Mouse (Mus musculus): ENCODE measurements at regions not wholly inside any gene's neighbourhood (a gene's known extent, or its start where the extent isn't known, plus 50 kb on each side); places are given as distances from the start of the nearest gene placed in this dataset.

DNA sequence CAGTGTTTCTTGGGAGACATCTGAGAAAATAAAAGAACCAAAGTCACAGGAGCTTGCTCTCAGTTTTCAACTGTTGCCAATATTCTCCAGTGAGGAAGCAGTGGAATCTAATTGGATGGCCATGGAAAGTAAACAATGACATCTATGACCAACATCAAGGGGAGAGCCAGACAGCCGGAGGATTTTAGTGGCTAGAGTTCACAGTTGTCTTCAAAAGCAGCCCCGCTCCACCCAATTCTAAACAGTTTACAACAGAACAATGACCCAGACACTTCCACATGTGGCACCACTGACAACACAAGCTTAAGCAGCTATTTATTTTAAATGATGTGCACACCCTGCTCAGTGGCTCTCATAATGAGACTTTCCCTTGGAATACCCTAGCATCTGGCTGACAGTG, 317.5 kb upstream of the Isx start:
- no peak for DNase-seq

DNA sequence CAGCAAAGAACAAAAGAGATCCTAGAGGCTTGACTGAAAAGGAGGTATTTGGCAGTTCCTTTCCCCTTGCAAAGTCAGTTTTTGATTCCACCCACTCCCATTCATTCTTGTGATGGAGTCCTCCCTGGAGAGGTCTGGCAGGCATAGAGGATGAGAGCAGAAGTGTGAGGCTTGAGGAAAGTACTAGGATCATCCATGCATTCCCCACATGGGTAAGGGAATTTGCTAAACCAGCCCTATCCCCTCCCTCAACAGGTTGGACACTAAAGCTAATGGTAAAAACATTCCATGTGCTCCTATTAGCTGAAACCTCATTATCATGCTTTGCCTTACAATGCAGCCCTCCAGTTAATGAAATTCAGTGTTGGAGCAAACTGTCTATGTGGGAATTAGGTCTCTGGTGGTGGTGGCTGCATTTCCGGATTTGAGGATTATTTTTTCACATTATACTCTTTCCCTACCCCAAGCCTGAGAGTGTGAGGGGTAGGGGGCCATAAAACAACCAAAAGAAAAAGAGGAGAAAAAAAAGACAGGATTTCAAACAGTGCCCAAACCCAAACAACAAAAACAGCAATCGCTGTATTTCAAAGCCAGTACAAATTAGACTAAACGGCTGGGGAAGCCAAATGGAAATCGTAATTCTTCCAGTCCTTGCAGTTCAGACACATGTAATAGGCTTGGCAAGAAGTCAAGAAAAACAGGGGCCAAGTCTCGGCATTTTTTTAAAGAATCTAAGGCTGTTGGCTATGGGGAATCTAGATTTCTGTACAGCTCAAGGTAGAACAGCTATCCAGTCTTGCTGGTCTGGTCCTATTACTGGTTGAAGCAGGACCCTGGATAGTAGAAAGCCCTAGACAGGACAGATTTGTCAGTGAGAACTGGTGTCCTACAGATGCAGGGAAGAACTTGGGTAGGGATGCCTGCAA, 315.2 kb upstream of the Isx start:
- peak; percentile 11 for DNase-seq

DNA sequence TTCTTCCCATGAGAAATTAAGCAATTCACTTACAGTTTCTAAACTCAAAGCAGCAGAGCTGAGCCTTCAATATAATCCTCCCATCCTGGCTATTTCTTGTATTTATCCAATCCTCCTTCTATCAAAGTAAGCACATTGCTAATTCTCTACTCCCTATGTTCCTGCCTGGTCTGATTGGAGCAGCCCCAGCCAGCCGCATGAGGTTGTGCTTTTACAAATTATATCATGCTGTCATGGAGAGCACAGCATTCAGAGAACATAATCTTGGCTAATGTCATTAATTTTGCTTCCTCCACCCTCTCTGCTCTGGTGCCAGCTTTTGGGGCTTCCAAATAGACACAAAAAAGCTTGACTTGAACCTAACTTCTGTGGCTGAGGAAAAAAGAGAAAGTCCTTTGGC, 311.9 kb upstream of the Isx start:
- peak; percentile 8 for DNase-seq
